Mouse (Mus musculus): ENCODE measurements at regions not wholly inside any gene's neighbourhood (a gene's known extent, or its start where the extent isn't known, plus 50 kb on each side); places are given as distances from the start of the nearest gene placed in this dataset.
A peak's percentile ranks its signal among the peaks of the same experiment; 100 is the strongest.

- H3K4me1 ChIP-seq (replicated peaks) = no peaks in the 10 kb centered on the region
- ATAC-seq (ENCODE audit: low FRiP score) = no peak
- 49% methylated on average over 2 of the region's 2 CpGs for WGBS
- H3K9me3 ChIP-seq = no peaks in the 10 kb centered on the region
- H3K4me2 ChIP-seq = no peak overlapping the region
- H3K27ac ChIP-seq = no peak overlapping the region
- no peak overlapping the region for H3K4me3 ChIP-seq
- H3K27me3 ChIP-seq = no peaks in the 10 kb centered on the region
- no peaks in the 10 kb centered on the region for H3K36me3 ChIP-seq
- no peak overlapping the region for H3K9ac ChIP-seq
Measured at GRCm38 (mm10) chr11:64217181-64217580, 137.9 kb upstream of the Cox10 start.

DNA sequence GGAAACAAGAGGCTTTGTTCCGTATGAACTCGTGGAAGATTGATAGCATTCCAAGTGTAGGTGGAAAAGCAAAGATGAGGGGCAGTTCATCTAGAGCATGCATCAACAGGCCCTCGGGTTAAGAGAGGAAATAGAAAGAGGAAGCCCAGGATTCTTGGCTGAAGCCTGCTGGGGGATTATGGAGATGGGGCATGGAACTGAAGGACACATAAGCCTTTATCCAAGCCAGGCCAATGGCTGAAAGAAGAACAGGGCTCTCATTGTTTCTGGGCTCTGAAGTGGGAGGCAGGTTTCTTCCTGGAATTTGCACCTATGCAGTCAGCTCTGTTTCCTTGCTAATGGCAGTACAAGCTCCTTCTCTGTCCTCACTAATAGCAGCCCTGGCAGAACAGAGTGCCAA lies 131.6 kb upstream of the Cox10 start:
- Histone ChIP-seq H3K9me3 (no peaks in the 10 kb centered on the region), H3K27ac (no peak overlapping the region), H3K9ac (no peak overlapping the region), H3K36me3 (no peaks in the 10 kb centered on the region), H3K27me3 (0 out of 2 replicates have a peak, but pooled peaks cover 4% of the 10 kb centered on the region), H3K4me3 (no peak overlapping the region), H3K4me2 (no peak overlapping the region), H3K4me1 (replicated peaks) (peaks cover 7% of the 10 kb centered on the region)
- ATAC-seq (ENCODE audit: low FRiP score) = no peak
- 61% methylated on average over 3 of the region's 3 CpGs for WGBS

DNA sequence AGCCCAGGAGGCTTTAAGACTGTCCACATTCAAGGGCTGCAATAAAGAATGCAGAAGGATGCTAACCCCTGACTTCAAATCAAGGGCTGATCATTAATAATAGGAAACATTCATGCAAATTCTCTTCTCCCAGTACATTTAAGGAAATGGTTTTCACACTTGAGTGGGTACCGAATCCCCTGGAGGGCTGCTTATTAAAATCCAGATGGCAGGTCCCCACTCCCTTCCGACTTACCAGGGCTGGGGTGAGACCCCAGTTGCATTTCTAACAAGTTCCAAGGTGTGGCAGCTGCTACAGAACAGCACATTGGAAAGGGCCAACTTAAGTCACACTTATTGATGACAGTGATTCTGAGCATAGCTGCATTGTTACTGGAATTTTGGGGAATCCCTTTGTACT lies 129.0 kb upstream of the Cox10 start:
- Histone ChIP-seq H3K27ac (no peak overlapping the region), H3K4me3 (no peak overlapping the region), H3K9ac (no peak overlapping the region), H3K4me1 (replicated peaks) (peaks cover 7% of the 10 kb centered on the region), H3K9me3 (no peaks in the 10 kb centered on the region), H3K4me2 (no peak overlapping the region), H3K36me3 (no peaks in the 10 kb centered on the region), H3K27me3 (0 out of 2 replicates have a peak, but pooled peaks cover 9% of the 10 kb centered on the region)
- ATAC-seq (ENCODE audit: low FRiP score) = no peak
- WGBS = 38% methylated on average over 2 of the region's 2 CpGs

- H3K9ac ChIP-seq = no peak overlapping the region
- no peaks in the 10 kb centered on the region for H3K9me3 ChIP-seq
- ATAC-seq (ENCODE audit: low FRiP score) = no peak; the same call in 1 of the 2 replicates
- peak overlapping the region; percentile 52; the same call in 1 of the 2 replicates for H3K27ac ChIP-seq
- no peak overlapping the region for H3K4me3 ChIP-seq
- WGBS = 56% methylated on average over 4 of the region's 4 CpGs
- no peak overlapping the region for H3K4me2 ChIP-seq
- H3K4me1 ChIP-seq (replicated peaks) = peaks cover 7% of the 10 kb centered on the region
- H3K27me3 ChIP-seq = 0 out of 2 replicates have a peak, but pooled peaks cover 9% of the 10 kb centered on the region
- H3K36me3 ChIP-seq = no peaks in the 10 kb centered on the region
Measured at GRCm38 (mm10) chr11:64207358-64207864, 128.1 kb upstream of the Cox10 start.

- Histone ChIP-seq H3K4me1 (replicated peaks) (peaks cover 7% of the 10 kb centered on the region), H3K4me2 (no peak overlapping the region), H3K27me3 (0 out of 2 replicates have a peak, but pooled peaks cover 9% of the 10 kb centered on the region), H3K4me3 (no peak overlapping the region), H3K36me3 (no peaks in the 10 kb centered on the region), H3K9me3 (no peaks in the 10 kb centered on the region), H3K9ac (no peak overlapping the region), H3K27ac (no peak overlapping the region)
- no peak for ATAC-seq (ENCODE audit: low FRiP score)
- WGBS = 80% methylated on average over 2 of the region's 2 CpGs
Measured at GRCm38 (mm10) chr11:64206155-64206554, 126.9 kb upstream of the Cox10 start.

GRCm38 (mm10) chr11:64205069-64205468 lies 125.8 kb upstream of the Cox10 start:
- Histone ChIP-seq H3K27ac (no peak overlapping the region), H3K36me3 (no peaks in the 10 kb centered on the region), H3K4me3 (no peak overlapping the region), H3K27me3 (0 out of 2 replicates have a peak, but pooled peaks cover 9% of the 10 kb centered on the region), H3K9ac (no peak overlapping the region), H3K4me1 (replicated peaks) (peaks cover 7% of the 10 kb centered on the region), H3K9me3 (no peaks in the 10 kb centered on the region), H3K4me2 (no peak overlapping the region)
- WGBS = 88% methylated on average over 4 of the region's 4 CpGs
- no peak for ATAC-seq (ENCODE audit: low FRiP score)

DNA sequence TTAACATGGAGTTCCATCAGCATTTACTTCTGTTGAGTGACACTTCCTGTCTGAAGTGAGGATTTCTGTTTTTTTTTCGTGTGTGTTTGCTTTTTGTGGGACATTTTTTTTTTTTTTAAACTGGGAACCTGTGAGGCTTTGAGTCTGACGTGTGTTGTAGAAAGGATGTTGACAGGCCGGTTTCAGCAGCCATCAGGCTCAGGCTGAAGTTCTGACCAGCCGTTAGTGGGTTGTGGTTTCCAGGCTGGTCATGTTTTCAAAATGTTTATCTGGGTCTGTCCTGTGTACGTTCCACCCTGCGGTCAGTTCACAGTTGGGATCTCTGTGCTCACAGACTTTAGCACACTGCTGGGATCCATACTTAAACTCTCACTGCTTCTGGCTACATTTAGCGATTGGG lies 125.0 kb upstream of the Cox10 start:
- Histone ChIP-seq H3K4me2 (no peak overlapping the region), H3K36me3 (no peaks in the 10 kb centered on the region), H3K27ac (no peak overlapping the region), H3K4me1 (replicated peaks) (peaks cover 7% of the 10 kb centered on the region), H3K4me3 (no peak overlapping the region), H3K27me3 (0 out of 2 replicates have a peak, but pooled peaks cover 9% of the 10 kb centered on the region), H3K9me3 (no peaks in the 10 kb centered on the region), H3K9ac (no peak overlapping the region)
- ATAC-seq (ENCODE audit: low FRiP score) = no peak
- WGBS = 73% methylated on average over 7 of the region's 7 CpGs

GRCm38 (mm10) chr11:64200874-64201273 lies 121.6 kb upstream of the Cox10 start:
- Histone ChIP-seq H3K27me3 (0 out of 2 replicates have a peak, but pooled peaks cover 6% of the 10 kb centered on the region), H3K27ac (no peak overlapping the region), H3K4me3 (no peak overlapping the region), H3K36me3 (no peaks in the 10 kb centered on the region), H3K9me3 (no peaks in the 10 kb centered on the region), H3K9ac (no peak overlapping the region), H3K4me2 (no peak overlapping the region), H3K4me1 (replicated peaks) (no peaks in the 10 kb centered on the region)
- ATAC-seq (ENCODE audit: low FRiP score) = no peak
- 89% methylated on average over 6 of the region's 6 CpGs for WGBS

GRCm38 (mm10) chr11:64195272-64195671 lies 116.0 kb upstream of the Cox10 start:
- ATAC-seq (ENCODE audit: low FRiP score) = no peak
- no peaks in the 10 kb centered on the region for H3K27me3 ChIP-seq
- 93% methylated on average over 3 of the region's 3 CpGs for WGBS

GRCm38 (mm10) chr11:64188701-64189100 lies 109.4 kb upstream of the Cox10 start:
- 78% methylated on average over 2 of the region's 2 CpGs for WGBS

More at GRCm38 (mm10) chr11:64195272-64195671, 116.0 kb upstream of the Cox10 start:
- no peaks in the 10 kb centered on the region for H3K36me3 ChIP-seq
- no peak overlapping the region for H3K4me2 ChIP-seq
- H3K9ac ChIP-seq = no peak overlapping the region
- H3K9me3 ChIP-seq = no peaks in the 10 kb centered on the region
- H3K4me3 ChIP-seq = no peak overlapping the region
- H3K27ac ChIP-seq = no peak overlapping the region
- H3K4me1 ChIP-seq (replicated peaks) = no peaks in the 10 kb centered on the region

DNA sequence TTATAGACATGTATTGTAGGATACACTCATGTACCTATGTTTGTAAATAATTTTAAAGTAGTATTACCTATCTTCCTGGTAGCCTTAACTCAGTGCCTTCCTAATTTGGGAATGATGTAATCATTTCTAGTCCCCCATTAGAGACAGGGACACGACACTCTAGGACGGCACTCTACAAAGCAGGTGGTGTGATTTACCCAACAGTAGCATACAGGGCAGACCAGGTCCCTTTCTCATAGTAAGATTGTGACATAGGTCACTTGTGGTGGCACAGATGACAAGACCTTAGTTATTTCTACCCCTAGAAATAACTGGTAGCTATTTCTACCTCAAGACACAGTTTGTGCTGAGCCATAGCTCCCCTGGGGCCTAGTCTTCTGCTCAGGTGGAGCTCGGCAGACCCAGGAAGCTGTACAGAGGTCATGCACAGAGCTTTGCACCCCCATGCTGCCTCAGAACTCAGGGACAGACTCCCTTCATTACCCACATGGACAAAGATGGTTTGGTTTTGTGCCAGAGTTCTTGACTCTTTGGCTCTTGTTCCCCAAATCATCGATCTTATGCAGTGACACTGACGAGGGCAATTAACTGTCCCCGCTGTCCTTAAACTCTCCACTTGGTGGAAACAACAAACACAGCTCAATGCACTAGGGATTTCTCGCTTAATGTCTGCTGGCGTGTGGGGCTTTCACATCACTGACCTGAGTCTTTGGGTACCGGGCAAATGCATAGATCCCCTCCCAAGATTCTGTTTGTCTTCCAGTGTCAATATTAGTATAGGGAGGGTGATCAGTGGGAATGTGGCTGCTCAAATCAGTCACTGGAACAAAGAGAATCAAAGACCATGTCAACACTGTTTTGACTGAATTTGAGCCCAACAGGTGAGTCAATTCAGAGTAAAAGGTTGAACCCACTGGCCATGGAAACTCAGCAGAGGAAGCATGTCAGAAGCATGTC lies 108.5 kb upstream of the Cox10 start:
- Histone ChIP-seq H3K27ac (no peak overlapping the region), H3K9ac (no peak overlapping the region), H3K27me3 (no peaks in the 10 kb centered on the region; the same call in 1 of the 2 replicates), H3K4me2 (no peak overlapping the region), H3K36me3 (no peaks in the 10 kb centered on the region), H3K4me1 (replicated peaks) (0 out of 2 replicates have a peak, but pooled peaks cover 3% of the 10 kb centered on the region), H3K9me3 (no peaks in the 10 kb centered on the region), H3K4me3 (no peak overlapping the region)
- ATAC-seq (ENCODE audit: low FRiP score) = no peak
- 67% methylated on average over 9 of the region's 9 CpGs for WGBS

More at GRCm38 (mm10) chr11:64188701-64189100, 109.4 kb upstream of the Cox10 start:
- H3K27ac ChIP-seq = no peak overlapping the region
- ATAC-seq (ENCODE audit: low FRiP score) = no peak
- H3K4me2 ChIP-seq = no peak overlapping the region
- no peaks in the 10 kb centered on the region for H3K36me3 ChIP-seq
- H3K27me3 ChIP-seq = no peaks in the 10 kb centered on the region; the same call in 1 of the 2 replicates
- 0 out of 2 replicates have a peak, but pooled peaks cover 2% of the 10 kb centered on the region for H3K4me1 ChIP-seq (replicated peaks)
- no peak overlapping the region for H3K9ac ChIP-seq
- no peaks in the 10 kb centered on the region for H3K9me3 ChIP-seq
- H3K4me3 ChIP-seq = no peak overlapping the region

GRCm38 (mm10) chr11:64187007-64187406 lies 107.7 kb upstream of the Cox10 start:
- Histone ChIP-seq H3K4me1 (replicated peaks) (0 out of 2 replicates have a peak, but pooled peaks cover 3% of the 10 kb centered on the region), H3K9ac (no peak overlapping the region), H3K27me3 (no peaks in the 10 kb centered on the region; the same call in 1 of the 2 replicates), H3K4me3 (no peak overlapping the region), H3K27ac (no peak overlapping the region), H3K4me2 (no peak overlapping the region), H3K9me3 (no peaks in the 10 kb centered on the region), H3K36me3 (no peaks in the 10 kb centered on the region)
- 65% methylated on average over 3 of the region's 3 CpGs for WGBS
- ATAC-seq (ENCODE audit: low FRiP score) = no peak

Data from hindbrain, embryonic 13.5 days (tissue).